Mouse (Mus musculus) skeletal muscle tissue, postnatal 0 days (tissue): Measurements from ENCODE around the gene Egln2. TPM values are rescaled to one million over a fixed set of nuclear protein-coding genes. Genes with fewer than 3 reads are reported as not detected.

Experiments used
- microRNA counts: library from miRNA; unstranded; fragments of <30 nt; microRNA quantifications from one replicate; lab custom pipeline; 2015
- microRNA-seq, 2 experiments: library from miRNA; unstranded; fragments of <30 nt; microRNA quantifications; one replicate each; pipeline ENCODE4; 2016
- polyA plus RNA-seq: library from polyadenylated mRNA; unstranded; fragments of >200 nt; fragmentation: Nextera tagmentation; extraction: Ambion mirVana; gene quantifications from 2 replicates; pipeline ENCODE4 v1.2.1, GENCODE M21; 2015

The Egln2 gene
- polyA plus RNA-seq: 58.2 and 63.0 TPM in 2 replicates

DNA sequence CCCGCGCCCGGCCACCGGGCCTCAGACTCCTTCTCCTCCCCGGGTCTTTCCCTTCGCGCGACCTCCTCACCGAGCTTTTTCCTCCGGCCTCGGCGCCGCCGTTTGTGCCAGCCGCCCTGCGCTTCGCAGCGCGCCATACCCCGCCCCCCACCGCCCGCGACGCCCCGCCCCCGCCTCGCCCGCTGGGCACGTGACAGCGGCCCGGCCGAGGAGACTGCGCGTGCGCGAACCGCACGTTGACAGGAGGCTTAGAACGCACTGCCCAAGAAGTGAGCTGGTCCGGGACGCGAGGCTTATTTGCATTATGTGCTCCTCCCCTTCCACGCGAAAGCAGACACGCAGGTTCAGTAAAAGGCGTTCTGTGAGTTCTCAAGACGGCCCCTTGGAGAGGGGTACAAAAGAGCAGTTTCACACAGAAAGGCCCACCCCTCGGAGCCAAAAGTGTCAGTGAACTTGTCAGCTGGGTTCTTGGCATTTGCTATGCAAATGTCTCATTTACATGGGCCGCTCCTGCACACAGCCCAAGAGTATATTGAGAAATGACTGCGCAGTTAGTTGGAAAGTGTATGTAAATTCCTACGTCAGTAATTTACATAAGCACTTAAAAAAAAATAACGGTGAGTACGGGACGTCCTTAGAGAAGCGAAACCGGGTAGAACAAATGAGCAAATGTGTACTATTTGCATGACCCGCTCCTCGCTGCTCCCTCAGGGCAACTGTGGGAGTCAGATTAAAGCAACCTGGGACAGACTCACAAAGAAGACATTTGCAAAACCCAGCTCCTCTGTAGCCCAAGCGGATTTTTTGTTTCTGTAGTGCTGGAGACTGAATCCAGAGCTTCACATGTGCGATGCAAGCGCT is at the start of gene Egln2:
Egln2 (minus strand) TSS at position 189 of the 861 bp plus-strand sequence.

DNA sequence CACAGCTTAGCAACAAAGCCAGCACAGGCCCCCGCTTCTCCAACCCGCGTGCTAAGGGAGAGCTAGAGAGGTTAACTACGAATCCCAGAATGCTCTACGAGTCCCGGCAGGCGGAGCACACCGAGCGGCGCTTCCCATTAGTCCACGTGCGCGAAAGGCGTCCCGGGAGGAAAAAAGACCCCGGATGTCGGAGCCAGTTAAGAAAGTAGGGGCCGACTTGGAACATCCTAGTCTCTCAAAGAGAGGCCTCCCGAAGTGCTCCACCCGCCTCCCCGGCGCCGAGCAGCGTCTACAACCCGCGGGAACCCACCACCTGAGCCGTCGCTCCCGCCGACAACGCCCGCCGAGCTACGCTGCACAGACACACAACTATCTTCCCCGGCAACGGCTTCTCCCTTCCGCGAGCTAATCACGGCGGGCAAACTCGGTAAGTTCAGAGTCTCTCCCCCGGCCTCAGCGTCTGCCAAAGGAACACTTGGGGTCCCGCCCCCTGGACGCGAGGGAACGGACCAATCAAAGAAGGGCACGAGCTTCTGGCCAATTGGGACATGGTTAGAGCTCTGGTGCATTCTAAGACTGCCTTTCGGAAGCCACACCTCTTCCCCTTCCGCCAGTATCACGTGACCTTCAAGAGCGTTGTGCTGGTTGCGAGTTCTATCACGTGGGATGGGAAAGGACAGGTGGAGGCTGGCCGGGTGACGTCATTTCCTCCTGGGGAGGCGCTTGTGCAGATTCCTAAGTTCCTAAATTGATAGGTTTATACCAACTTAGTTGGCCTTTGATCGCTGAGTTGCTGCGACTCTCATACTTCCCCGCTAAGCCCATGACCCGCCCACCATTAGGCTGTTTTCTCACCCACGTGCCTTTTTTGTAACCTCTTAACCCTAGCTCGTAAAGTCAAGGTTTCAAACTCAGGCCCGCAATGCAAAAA is 29.3 kb upstream of the Egln2 start, which contains the start of the genes BC024978 and Snrpa:
BC024978 (plus strand) TSS at position 101 of the 931 bp plus-strand sequence.
Snrpa (minus strand) TSS at position 591 of the 931 bp plus-strand sequence.

DNA sequence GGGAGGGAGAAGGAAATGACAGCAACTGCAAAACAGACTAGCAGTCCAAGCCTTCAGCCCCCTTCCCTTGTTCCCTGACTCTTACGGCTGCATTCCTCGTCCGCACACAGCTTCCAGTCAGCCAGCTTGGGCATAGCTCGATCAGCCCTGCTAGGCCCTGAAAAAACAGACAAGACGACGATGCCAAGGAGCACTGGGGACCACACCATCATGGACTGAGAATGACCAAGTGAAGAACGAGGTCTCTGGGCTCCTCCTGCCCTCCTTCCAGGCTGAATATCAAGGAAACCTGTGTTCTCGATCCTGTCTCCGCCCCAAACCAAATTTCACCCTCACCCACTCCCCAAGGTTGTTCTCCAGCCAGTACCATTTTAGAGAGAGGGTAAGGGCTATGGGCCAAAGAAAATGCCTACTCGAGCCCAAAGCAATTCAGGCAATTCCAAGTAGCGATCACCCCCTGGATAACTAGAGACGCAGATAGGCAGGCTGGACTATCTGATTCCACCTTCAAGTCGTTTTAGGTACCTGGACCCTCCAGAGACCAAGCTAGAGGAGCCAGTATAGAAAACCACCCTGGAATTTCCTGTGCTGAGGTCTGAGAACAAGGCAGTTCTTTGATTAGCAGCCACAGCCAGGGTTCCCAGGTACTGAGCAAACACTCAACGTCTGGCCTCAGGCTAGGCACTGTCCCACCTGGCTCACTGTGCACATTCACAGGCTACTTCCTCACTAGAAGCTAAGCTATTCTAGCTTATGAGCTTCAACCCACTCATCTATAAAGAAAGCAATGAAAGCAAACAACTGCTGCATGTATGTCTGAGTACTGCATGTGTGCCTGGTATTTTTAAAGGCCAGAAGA is 14.5 kb upstream of the Egln2 start, which contains the start of the genes Gm21983 and Mia:
Gm21983 (minus strand) TSS at position 250 of the 859 bp plus-strand sequence.
Mia (minus strand) TSS at position 321 of the 859 bp plus-strand sequence.

GRCm38 (mm10) chr7:27178324-27179216 is 12.0 kb upstream of the Egln2 start, which contains the start of gene Rab4b:
Gene Rab4b (minus strand): TSS chr7:27178896.

GRCm38 (mm10) chr7:27153205-27153764 is 13.3 kb downstream of the Egln2 start, which contains the start of gene Cyp2t4:
Gene Cyp2t4 (plus strand): TSS chr7:27153714.

DNA sequence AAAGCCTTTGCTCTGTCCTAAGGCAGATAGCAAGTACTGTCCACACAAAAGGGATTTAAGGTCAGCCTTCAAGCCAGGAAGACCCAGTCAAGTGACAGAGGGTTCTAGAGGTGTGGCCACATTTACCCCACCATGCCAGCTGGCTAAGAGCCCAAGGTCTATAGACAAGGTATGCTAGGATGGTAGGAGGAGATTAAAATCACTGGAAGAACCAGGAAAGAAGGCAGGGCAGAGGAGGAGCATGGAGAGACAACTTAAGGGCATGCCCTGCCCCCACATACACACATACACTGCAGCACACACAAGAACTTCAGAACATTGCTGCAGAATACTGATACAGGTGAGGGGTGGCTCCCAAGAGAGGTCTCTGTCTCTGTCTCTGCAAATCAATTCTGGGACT is 46.9 kb downstream of the Egln2 start, which contains the start of gene Cyp2f2:
Cyp2f2 (plus strand) TSS at position 234 of the 400 bp plus-strand sequence.

MicroRNA genes within 50 kb of the gene (microRNA counts, 519-probe panel; counts per million panel counts)
- 296 counts per million, percentile 58 among the panel's probes with 10 or more counts for microRNA mmu-miR-1191 (lab: Ali Mortazavi, UCI)

Small RNA genes within 50 kb of the gene (microRNA-seq; reads per million reads assigned to microRNA genes)
- gene Mir1191 (0.30 to 1.7 reads per million in 2 experiments), gene Mir3101 (0.10 to 0.21 reads per million in 2 experiments)

Other genes with a start within 250 kb of the Egln2 start
- gene Cyp2a22, start 227.4 kb downstream of the Egln2 start, polyA plus RNA-seq: not detected in 2 replicates
- not detected in 2 replicates for gene Cyp2a12, start 137.7 kb downstream of the Egln2 start, polyA plus RNA-seq
- gene Cyp2f2, start 46.9 kb downstream of the Egln2 start, polyA plus RNA-seq: 0.08 and 1.1 TPM in 2 replicates
- gene Cyp2t4, start 13.1 kb downstream of the Egln2 start, polyA plus RNA-seq: 0.07 TPM in 1 of 2 replicates, not detected in the other
- 34.9 and 42.4 TPM in 2 replicates for gene Rab4b, start 12.1 kb upstream of the Egln2 start, polyA plus RNA-seq
- gene Gm21983, start 14.3 kb upstream of the Egln2 start, polyA plus RNA-seq: not detected in 2 replicates
- 0.77 and 3.3 TPM in 2 replicates for gene Mia, start 14.4 kb upstream of the Egln2 start, polyA plus RNA-seq
- gene BC024978, start 29.0 kb upstream of the Egln2 start, polyA plus RNA-seq: 1.6 and 1.7 TPM in 2 replicates
- gene Snrpa, start 29.5 kb upstream of the Egln2 start, polyA plus RNA-seq: 54.4 and 60.6 TPM in 2 replicates
- gene Itpkc, start 61.9 kb upstream of the Egln2 start, polyA plus RNA-seq: 2.1 and 2.9 TPM in 2 replicates
- gene Coq8b, start 66.2 kb upstream of the Egln2 start, polyA plus RNA-seq: 6.1 and 8.7 TPM in 2 replicates
- 16.8 and 20.3 TPM in 2 replicates for gene Numbl, start 91.6 kb upstream of the Egln2 start, polyA plus RNA-seq
- gene Ltbp4, start 170.9 kb upstream of the Egln2 start, polyA plus RNA-seq: 32.9 and 37.2 TPM in 2 replicates
- gene Shkbp1, start 189.2 kb upstream of the Egln2 start, polyA plus RNA-seq: 5.5 and 9.9 TPM in 2 replicates
- gene Gm20479, start 190.6 kb upstream of the Egln2 start, polyA plus RNA-seq: 0.38 and 0.88 TPM in 2 replicates